Mouse (Mus musculus) bone marrow, adult 2 months (tissue): ENCODE measurements around the gene Ccnk. TPM values are rescaled to one million over a fixed set of nuclear protein-coding genes. Genes with fewer than 3 reads are reported as not detected.

ENCODE experiments used
- H3K27ac ChIP-seq: fragments of 200-500 bp; 2 replicates; pipeline ENCODE4 v1.5.1; 2012; ENCODE audit warnings: low read depth, mild to moderate bottlenecking, control low read depth, inconsistent platforms, low read length; ENCODE audit not compliant: control insufficient read depth, poor library complexity, insufficient read depth
- H3K4me1 ChIP-seq: fragments of 200-500 bp; 2 replicates; pipeline ENCODE4 v1.6.1; 2011; ENCODE audit warnings: low read length; ENCODE audit not compliant: control insufficient read depth, insufficient read depth
- H3K4me3 ChIP-seq: fragments of 200-500 bp; replicated peaks from 2 replicates; pipeline ENCODE3; 2011; ENCODE audit warnings: mild to moderate bottlenecking, low read depth, low read length, control low read depth; ENCODE audit not compliant: control insufficient read depth
- CTCF ChIP-seq: fragments of 200-500 bp; IDR thresholded peaks from 2 replicates; pipeline ENCODE4 v1.5.1; 2011; ENCODE audit warnings: low read length, control low read depth; ENCODE audit not compliant: control insufficient read depth, insufficient read depth
- POLR2A ChIP-seq: fragments of 200-500 bp; IDR thresholded peaks from 2 replicates; pipeline ENCODE4 v1.6.1; 2011; ENCODE audit warnings: low read depth, mild to moderate bottlenecking, control low read depth, low read length, borderline replicate concordance; ENCODE audit not compliant: control insufficient read depth
- WGBS: fragments of 180-500 bp; shearing (Covaris S2); methylation state at CpG from one replicate; pipeline ENCODE4 v1.1.7; 2018; 5-methylcytosine and 5-hydroxymethylcytosine counted together
- polyA plus RNA-seq: library from polyadenylated mRNA; stranded (reverse); fragments of >200 nt; gene quantifications from 2 replicates; pipeline ENCODE4 v1.2.4, GENCODE M21; 2011; ENCODE audit warnings: low replicate concordance; ENCODE audit not compliant: missing spikeins, insufficient read depth, insufficient read length

Ccnk gene
- polyA plus RNA-seq, 1 experiment = 21.9 TPM

DNA sequence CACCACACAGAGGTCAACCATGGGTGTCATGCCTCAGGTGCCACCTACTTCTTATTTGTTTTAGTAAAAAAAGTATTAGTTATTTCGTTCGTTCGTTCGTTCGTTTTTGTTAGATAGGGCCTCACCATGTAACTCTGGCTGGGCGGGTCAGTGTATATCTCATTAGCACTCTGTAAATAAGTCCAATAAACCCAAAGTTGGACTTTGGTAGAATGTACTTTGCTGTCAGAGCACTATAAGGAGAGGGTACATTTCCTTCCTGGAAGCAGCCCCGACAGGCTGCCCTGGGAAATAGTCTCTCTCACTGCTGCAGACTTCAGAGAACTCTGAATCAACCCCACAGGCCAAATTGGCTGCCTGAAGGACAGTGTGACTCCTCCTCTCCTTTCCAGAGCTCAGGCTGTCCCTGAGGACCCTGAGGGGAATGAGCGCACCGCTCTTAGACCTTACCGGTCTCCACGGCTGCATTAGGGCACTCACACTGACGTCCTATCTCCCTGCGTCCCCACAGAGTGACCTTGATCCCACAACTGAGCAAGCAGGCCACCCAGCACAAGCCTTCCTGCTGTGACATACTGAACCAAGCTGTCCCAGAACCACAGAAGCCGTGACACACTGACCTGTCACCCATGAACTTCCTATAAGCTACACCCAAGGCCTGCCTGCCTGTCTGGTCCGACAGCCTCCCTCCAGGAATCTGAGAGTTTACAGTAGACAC is 72.6 kb downstream of the Ccnk start:
- Histone ChIP-seq H3K27ac (no peak overlapping the region), H3K4me1 (no peaks in the 10 kb centered on the region)
- TF ChIP-seq CTCF = no peak
- no peak for TF ChIP-seq POLR2A

More for the DNA sequence above, 72.6 kb downstream of the Ccnk start:
- 84% methylated on average over 15 of the region's 15 CpGs for WGBS
- H3K4me3 ChIP-seq = no peak overlapping the region

Other genes starting within 250 kb of the Ccnk start
- gene Bcl11b, start 176.0 kb upstream of the Ccnk start, polyA plus RNA-seq = 0.50 and 0.60 TPM in 2 replicates
- 41.5 and 51.0 TPM in 2 replicates for gene Setd3, start 265 bp upstream of the Ccnk start, polyA plus RNA-seq
- gene Ccdc85c, start 95.8 kb downstream of the Ccnk start, polyA plus RNA-seq = 0.83 and 2.7 TPM in 2 replicates
- 0.18 TPM in 1 of 2 replicates, not detected in the other for gene Hhipl1, start 126.7 kb downstream of the Ccnk start, polyA plus RNA-seq
- gene Cyp46a1, start 154.8 kb downstream of the Ccnk start, polyA plus RNA-seq = 0.72 TPM in 1 of 2 replicates, not detected in the other
- 0.56 and 4.7 TPM in 2 replicates for gene Eml1, start 191.4 kb downstream of the Ccnk start, polyA plus RNA-seq